8 mouse cellular contexts compared by ENCODE assay signal in the genomic region with DNA sequence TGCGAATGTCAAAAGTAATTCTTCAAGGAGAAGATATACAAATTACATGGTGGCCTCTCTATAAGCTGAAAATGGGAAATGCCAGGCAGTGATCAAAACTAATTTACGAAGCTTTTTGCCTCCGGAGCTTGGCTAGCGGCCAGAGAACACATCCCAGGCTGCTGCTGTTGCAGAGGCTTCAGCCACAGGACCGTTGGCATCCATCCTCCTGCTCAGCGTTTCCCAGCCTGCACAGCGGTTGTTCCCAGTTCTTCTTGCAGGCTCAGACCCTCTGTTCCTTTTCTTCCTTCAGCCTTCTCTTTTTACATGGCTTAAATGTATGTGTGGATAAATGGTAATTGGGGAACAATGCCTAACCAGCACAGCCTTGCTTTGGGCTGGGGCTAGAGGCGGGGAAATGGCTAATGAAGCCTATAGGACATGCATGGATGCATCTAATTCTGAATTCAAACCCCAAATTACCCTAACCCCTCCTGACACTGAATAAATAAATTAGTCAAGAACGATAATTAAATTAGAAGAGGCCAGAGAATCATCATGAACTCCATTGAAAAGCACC. TPM values are rescaled to one million over a fixed set of nuclear protein-coding genes. Genes with fewer than 3 reads are reported as not detected.
A peak's percentile ranks its signal among the peaks of the same experiment; 100 is the strongest.
DNase-seq lines count a peak whose midpoint lies in the region; ATAC-seq and TF ChIP-seq lines count a peak whose summit lies in the region.

No protein-coding gene starts in this region.

- no peak overlapping the region for H3K4me2 ChIP-seq in limb, embryonic 14.5 days (replicated peaks; ENCODE audit: low read depth, low read length, severe bottlenecking)

- no peak for ATAC-seq in limb, embryonic 14.5 days (ENCODE audit: low FRiP score, low read depth)
- ATAC-seq in erythroid progenitor cell, adult 5-6 weeks (replicated peaks; ENCODE audit: low FRiP score, poor library complexity, severe bottlenecking) = no peak

- no peak for TF ChIP-seq POLR2A in limb, embryonic 14.5 days (IDR thresholded peaks at IDR 0.05; ENCODE audit: borderline replicate concordance, extremely low read depth, insufficient read depth, insufficient read length)

- no peaks in the 10 kb centered on the region for H3K27me3 ChIP-seq in limb, embryonic 14.5 days (ENCODE audit: control insufficient read depth, insufficient read depth, low read length)

- 39% methylated on average over 9 of the region's 9 CpGs for WGBS in limb, embryonic 14.5 days

- H3K9ac ChIP-seq in limb, embryonic 14.5 days (ENCODE audit: low read depth, low read length, severe bottlenecking) = no peak overlapping the region

- peaks cover 2% of the 10 kb centered on the region; the same call in 1 of the 2 replicates for H3K4me1 ChIP-seq in limb, embryonic 14.5 days (ENCODE audit: control insufficient read depth, insufficient read depth, low read length)

- H3K9me3 ChIP-seq in limb, embryonic 14.5 days (ENCODE audit: control insufficient read depth, low read length) = no peaks in the 10 kb centered on the region

- intact Hi-C loops in heart, postnatal 10 days (cut with DNase I) = no loop called here

- H3K36me3 ChIP-seq in limb, embryonic 14.5 days (ENCODE audit: control insufficient read depth, insufficient read depth, low read length) = no peaks in the 10 kb centered on the region

- peak; percentile 21 for DNase-seq in embryo, embryonic 10 days (ENCODE audit: low spot score)
- DNase-seq in embryo, embryonic 9.5 days (ENCODE audit: extremely low spot score) = no peak
- peak; percentile 38 for DNase-seq in 3134 (ENCODE audit: extremely low read depth, insufficient read length, low spot score)
- DNase-seq in brain, embryonic 18.5 days (ENCODE audit: low read depth, low spot score) = peak; percentile 45
- DNase-seq in heart, postnatal 10 days = peak; percentile 34 to 46
- DNase-seq in limb, embryonic 14.5 days (ENCODE audit: low spot score) = peak; percentile 34
- DNase-seq in urinary bladder, adult 2 months (ENCODE audit: low spot score) = no peak

- H3K4me3 ChIP-seq in limb, embryonic 14.5 days (replicated peaks; ENCODE audit: low read length) = no peak overlapping the region

- H3K27ac ChIP-seq in limb, embryonic 14.5 days (replicated peaks; ENCODE audit: low read depth, low read length) = no peak overlapping the region

RNA-seq across cellular contexts. Expression of a gene that starts 54.9 kb away (rescaled TPM):
- total RNA-seq in heart, postnatal 10 days (2021) = 10 to 100 TPM; 38.5 to 47.3 TPM
- 62.3 and 78.4 TPM in 2 replicates for polyA plus RNA-seq in limb, embryonic 14.5 days (2012; rRNA removed)
- 44.3 and 50.1 TPM in 2 replicates for polyA plus RNA-seq in limb, embryonic 14.5 days (2014; fragmentation: Nextera tagmentation; extraction: Ambion mirVana)
- 35.2 and 38.6 TPM in 2 replicates for total RNA-seq in erythroid progenitor cell, adult 5-6 weeks (2015; ENCODE audit: low replicate concordance)
- total RNA-seq in erythroid progenitor cell, adult 5-6 weeks (2017; ENCODE audit: low replicate concordance) = 41.8 and 57.6 TPM in 2 replicates
- 47.1 and 48.4 TPM in 2 replicates for polyA plus RNA-seq in urinary bladder, adult 2 months (2012; rRNA removed)

Comparison
In these comparisons a context has a peak if more than half of its experiments do, and no peak if none do; other contexts are left out.
1. DNase-seq: peak in embryo, embryonic 10 days (single experiment), 3134 (single experiment), brain, embryonic 18.5 days (single experiment), heart, postnatal 10 days (2 of 2) and limb, embryonic 14.5 days (single experiment); none in embryo, embryonic 9.5 days (single experiment) and urinary bladder, adult 2 months (single experiment).